Mouse (Mus musculus) regulatory T cell (primary cell): ENCODE measurements around the gene Trpc7.

Experiments
- in situ Hi-C: fragments of 300-600 bp; cut with MboI, MseI; formaldehyde crosslinking; loops from one replicate; pipeline ENCODE4 v1.15.1; 2025; ENCODE audit warnings: high pct_unique_total_duplicates

The Trpc7 gene

GRCm38 (mm10) chr13:56792844-56793243 is 102.9 kb downstream of the Trpc7 start:
- in situ Hi-C loops, result no loop called here

GRCm38 (mm10) chr13:56790683-56791082 is 105.1 kb downstream of the Trpc7 start:
- in situ Hi-C loops, result no loop called here

- in situ Hi-C loops, result no loop called here
Measured at GRCm38 (mm10) chr13:56782621-56783020, 113.2 kb downstream of the Trpc7 start.

- in situ Hi-C loops, result no loop called here
Measured at GRCm38 (mm10) chr13:56781697-56782096, 114.1 kb downstream of the Trpc7 start.

GRCm38 (mm10) chr13:56780746-56781469 is 114.9 kb downstream of the Trpc7 start:
- in situ Hi-C loops, result no loop called here

GRCm38 (mm10) chr13:56774304-56774703 is 121.5 kb downstream of the Trpc7 start:
- in situ Hi-C loops, result no loop called here

- in situ Hi-C loops, result no loop called here
Measured at GRCm38 (mm10) chr13:56773262-56773870, 122.4 kb downstream of the Trpc7 start.

GRCm38 (mm10) chr13:56772592-56772991 is 123.2 kb downstream of the Trpc7 start:
- in situ Hi-C loops, result no loop called here

- in situ Hi-C loops, result no loop called here
Measured at GRCm38 (mm10) chr13:56770786-56771185, 125.0 kb downstream of the Trpc7 start.

- in situ Hi-C loops, result no loop called here
Measured at GRCm38 (mm10) chr13:56770136-56770578, 125.6 kb downstream of the Trpc7 start.

GRCm38 (mm10) chr13:56769431-56769830 is 126.4 kb downstream of the Trpc7 start:
- in situ Hi-C loops, result no loop called here

- in situ Hi-C loops, result no loop called here
Measured at GRCm38 (mm10) chr13:56766211-56766610, 129.6 kb downstream of the Trpc7 start.

GRCm38 (mm10) chr13:56765284-56766032 is 130.3 kb downstream of the Trpc7 start:
- in situ Hi-C loops, result no loop called here

- in situ Hi-C loops, result no loop called here
Measured at GRCm38 (mm10) chr13:56762446-56763229, 133.2 kb downstream of the Trpc7 start.

GRCm38 (mm10) chr13:56758492-56758891 is 137.3 kb downstream of the Trpc7 start:
- in situ Hi-C loops, result no loop called here

GRCm38 (mm10) chr13:56757201-56757600 is 138.6 kb downstream of the Trpc7 start:
- in situ Hi-C loops, result no loop called here

- in situ Hi-C loops, result no loop called here
Measured at GRCm38 (mm10) chr13:56755871-56756270, 139.9 kb downstream of the Trpc7 start.

- in situ Hi-C loops, result loop anchor here (5.0 kb wide), 2 partner anchors 66 to 281 kb away; no protein-coding TSS in a partner anchor
Measured at GRCm38 (mm10) chr13:56753192-56753951, 142.4 kb downstream of the Trpc7 start, which contains the start of gene Gm45623. TSS of gene Gm45623 (minus strand) at chr13:56753827.

GRCm38 (mm10) chr13:56752474-56753191 is 143.2 kb downstream of the Trpc7 start:
- in situ Hi-C loops, result loop anchor here (5.0 kb wide), 2 partner anchors 65 to 280 kb away; no protein-coding TSS in a partner anchor

- in situ Hi-C loops, result loop anchor here (5.0 kb wide), 2 partner anchors 64 to 279 kb away; no protein-coding TSS in a partner anchor
Measured at GRCm38 (mm10) chr13:56751774-56752173, 144.0 kb downstream of the Trpc7 start.
